Mouse (Mus musculus) megakaryocyte, embryonic 14.5 days (primary cell): ENCODE measurements at regions not wholly inside any gene's neighbourhood (a gene's known extent, or its start where the extent isn't known, plus 50 kb on each side); places are given as distances from the start of the nearest gene placed in this dataset.

Source experiments
- H3K27me3 ChIP-seq: replicated peaks from 2 replicates; pipeline ENCODE3; 2012; ENCODE audit warnings: inconsistent platforms
- H3K36me3 ChIP-seq: replicated peaks from 2 replicates; pipeline ENCODE3; 2012; ENCODE audit warnings: low read length, inconsistent platforms, mixed read lengths
- H3K4me1 ChIP-seq: 2 replicates; pipeline ENCODE4 v1.6.1; 2012; ENCODE audit warnings: inconsistent platforms
- H3K4me3 ChIP-seq: replicated peaks from 2 replicates; pipeline ENCODE3; 2012; ENCODE audit warnings: moderate library complexity, mild to moderate bottlenecking, inconsistent platforms
- H3K9me3 ChIP-seq: 2 replicates; pipeline ENCODE4 v1.6.1; 2012; ENCODE audit warnings: inconsistent platforms
- FLI1 ChIP-seq: IDR thresholded peaks from 2 replicates; pipeline ENCODE4 v1.6.1; 2012; ENCODE audit warnings: low read length, inconsistent platforms, mixed read lengths
- GATA1 ChIP-seq: IDR thresholded peaks from 3 replicates; pipeline ENCODE4 v1.6.1; 2012; ENCODE audit warnings: mixed read lengths, low read length, inconsistent platforms, borderline replicate concordance

DNA sequence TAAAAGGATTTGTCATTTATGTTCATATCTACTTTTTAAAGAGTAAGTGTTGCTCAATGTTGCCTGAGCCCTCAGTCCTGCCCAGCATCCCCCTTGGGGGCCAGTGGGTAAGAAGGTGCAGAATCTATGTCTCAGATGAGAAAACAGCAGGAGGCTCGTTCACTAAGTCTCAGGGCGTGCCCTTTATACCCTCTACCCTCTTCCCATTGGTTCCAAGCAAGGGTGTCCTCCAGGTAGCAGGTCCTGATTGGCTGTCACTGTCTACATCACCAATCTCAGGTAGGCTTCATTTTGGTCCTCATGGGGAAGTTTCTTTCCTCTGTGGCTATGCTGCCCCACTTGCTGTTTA, 420.3 kb downstream of the Basp1 start:
- H3K36me3 ChIP-seq = no peaks in the 10 kb centered on the region
- TF ChIP-seq GATA1 (no peak), FLI1 (no peak)
- no peaks in the 10 kb centered on the region for H3K27me3 ChIP-seq
- H3K9me3 ChIP-seq = no peaks in the 10 kb centered on the region
- H3K4me1 ChIP-seq = no peaks in the 10 kb centered on the region
- no peak overlapping the region for H3K4me3 ChIP-seq

DNA sequence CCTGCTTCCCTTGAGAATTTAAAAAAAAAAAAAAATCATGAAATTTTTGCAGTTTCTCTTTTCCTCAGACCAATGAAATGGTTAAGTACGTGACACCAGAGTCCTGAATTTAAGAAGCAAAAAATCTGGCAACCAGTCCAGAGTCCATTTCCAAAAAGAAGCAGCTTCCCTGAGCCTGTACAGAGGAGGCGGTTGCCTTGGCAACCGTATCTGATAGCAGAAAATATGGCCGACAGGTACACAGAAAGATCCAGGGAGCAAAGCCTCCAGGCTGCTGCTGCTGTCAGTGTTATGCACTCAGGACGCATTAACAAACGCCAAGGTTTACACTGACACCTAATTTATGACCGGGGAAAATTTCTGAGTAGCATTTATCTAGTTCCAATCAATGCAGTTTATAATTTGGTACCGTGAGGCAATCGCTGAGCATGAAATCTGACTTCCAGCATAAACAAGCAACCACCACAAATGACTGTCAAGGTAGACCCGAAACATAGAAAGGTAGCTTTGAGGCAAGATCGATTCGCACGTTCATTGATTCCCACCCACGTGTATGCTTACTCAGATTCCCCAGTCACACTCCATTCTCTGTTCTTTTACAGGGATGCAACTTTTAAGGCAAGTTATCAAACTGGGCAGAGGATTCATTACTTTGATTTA, 420.8 kb downstream of the Basp1 start:
- Histone ChIP-seq H3K4me3 (no peak overlapping the region), H3K36me3 (no peaks in the 10 kb centered on the region), H3K27me3 (no peaks in the 10 kb centered on the region), H3K9me3 (no peaks in the 10 kb centered on the region), H3K4me1 (no peaks in the 10 kb centered on the region)
- TF ChIP-seq FLI1 (no peak), GATA1 (no peak)

DNA sequence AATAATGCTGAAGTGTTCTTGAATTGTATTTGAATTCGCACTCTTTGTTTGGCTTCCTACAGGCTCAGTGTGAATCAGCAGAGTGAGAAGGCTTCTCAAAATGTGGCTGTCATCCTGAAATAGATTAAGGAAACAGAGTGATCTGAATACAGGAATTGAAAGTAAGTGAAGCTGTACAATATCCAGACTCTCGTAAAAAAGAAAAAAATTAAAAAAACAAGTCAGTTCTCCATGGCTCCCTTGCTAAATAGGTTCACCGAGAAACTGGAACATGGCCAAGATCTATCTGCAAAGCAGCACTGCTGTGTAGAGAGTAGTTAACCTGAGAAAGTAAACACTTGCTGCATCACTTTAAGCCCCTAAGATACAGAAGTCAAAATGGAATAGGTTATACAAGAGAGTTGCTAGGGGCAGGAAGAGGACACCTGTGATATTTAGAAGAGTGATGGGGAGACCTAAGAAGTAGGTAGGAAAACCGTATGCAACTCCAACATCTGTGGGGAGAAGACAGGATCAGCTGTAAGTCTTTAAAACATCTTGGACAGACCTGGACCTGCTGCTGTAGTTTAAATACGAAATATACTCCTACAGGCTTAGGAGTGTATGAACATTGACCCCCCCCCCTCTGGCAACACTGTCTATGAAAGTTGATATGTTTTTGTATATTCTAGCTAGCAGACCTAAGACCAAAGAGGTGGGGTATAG, 423.3 kb downstream of the Basp1 start:
- no peak overlapping the region for H3K4me3 ChIP-seq
- H3K4me1 ChIP-seq = no peaks in the 10 kb centered on the region
- H3K36me3 ChIP-seq = no peaks in the 10 kb centered on the region

DNA sequence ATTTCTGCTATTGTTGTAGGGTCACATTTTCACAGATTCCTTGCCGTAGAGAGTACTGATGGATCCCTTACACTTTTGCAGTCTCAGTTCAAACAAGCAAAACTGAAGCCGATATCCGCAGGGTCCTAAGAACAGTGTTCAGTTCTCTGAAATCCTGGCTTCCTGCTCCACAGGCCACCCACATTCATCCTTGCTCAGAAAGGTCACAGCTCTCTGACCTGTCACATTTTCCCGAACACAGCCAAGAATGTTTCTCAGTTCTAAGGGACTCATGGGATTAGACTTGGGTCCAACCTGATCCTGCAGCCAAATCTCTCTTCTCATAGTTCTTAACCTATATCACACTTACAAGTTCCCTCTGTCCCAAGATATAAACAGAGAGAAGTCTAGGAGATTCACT, 432.7 kb downstream of the Basp1 start:
- no peaks in the 10 kb centered on the region for H3K9me3 ChIP-seq
- no peak overlapping the region for H3K4me3 ChIP-seq
- H3K4me1 ChIP-seq = no peaks in the 10 kb centered on the region
- TF ChIP-seq FLI1 (no peak), GATA1 (no peak)
- no peaks in the 10 kb centered on the region for H3K36me3 ChIP-seq
- H3K27me3 ChIP-seq = no peaks in the 10 kb centered on the region

More for the DNA sequence above, 423.3 kb downstream of the Basp1 start:
- Histone ChIP-seq H3K9me3 (no peaks in the 10 kb centered on the region), H3K27me3 (no peaks in the 10 kb centered on the region)
- TF ChIP-seq FLI1 (no peak), GATA1 (no peak)

- TF ChIP-seq FLI1 (no peak), GATA1 (no peak)
- H3K4me1 ChIP-seq = no peaks in the 10 kb centered on the region
- H3K36me3 ChIP-seq = no peaks in the 10 kb centered on the region
- H3K9me3 ChIP-seq = no peaks in the 10 kb centered on the region
- H3K27me3 ChIP-seq = no peaks in the 10 kb centered on the region
- no peak overlapping the region for H3K4me3 ChIP-seq
Observed at GRCm38 (mm10) chr15:24972020-24972419, 441.5 kb downstream of the Basp1 start.

DNA sequence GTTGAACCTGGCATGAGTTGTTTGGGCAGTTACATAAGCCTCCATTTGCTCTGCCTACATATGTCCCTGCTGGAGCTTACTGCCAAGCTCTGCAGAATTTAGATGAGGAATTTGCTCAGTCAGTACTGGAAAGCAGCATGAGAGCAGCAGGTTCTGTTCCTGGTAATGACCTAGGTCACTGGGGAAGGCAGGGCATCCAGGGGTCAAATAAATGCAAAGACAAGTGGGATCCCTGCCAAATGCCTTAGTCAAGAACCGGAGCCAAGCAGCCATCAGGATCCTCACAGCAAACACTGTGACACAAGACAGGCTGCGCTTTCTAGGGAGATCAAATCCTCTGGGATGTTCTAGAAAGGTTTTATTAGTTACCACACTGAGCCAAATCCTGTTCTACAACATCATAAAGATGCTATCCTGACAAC, 444.2 kb downstream of the Basp1 start:
- Histone ChIP-seq H3K4me3 (no peak overlapping the region), H3K9me3 (no peaks in the 10 kb centered on the region), H3K27me3 (no peaks in the 10 kb centered on the region), H3K4me1 (no peaks in the 10 kb centered on the region), H3K36me3 (no peaks in the 10 kb centered on the region)
- TF ChIP-seq GATA1 (no peak), FLI1 (no peak)

- Histone ChIP-seq H3K27me3 (no peaks in the 10 kb centered on the region), H3K4me3 (no peak overlapping the region), H3K4me1 (no peaks in the 10 kb centered on the region), H3K9me3 (no peaks in the 10 kb centered on the region), H3K36me3 (no peaks in the 10 kb centered on the region)
- TF ChIP-seq FLI1 (no peak), GATA1 (no peak)
Observed at GRCm38 (mm10) chr15:24968636-24969317, 444.8 kb downstream of the Basp1 start.

DNA sequence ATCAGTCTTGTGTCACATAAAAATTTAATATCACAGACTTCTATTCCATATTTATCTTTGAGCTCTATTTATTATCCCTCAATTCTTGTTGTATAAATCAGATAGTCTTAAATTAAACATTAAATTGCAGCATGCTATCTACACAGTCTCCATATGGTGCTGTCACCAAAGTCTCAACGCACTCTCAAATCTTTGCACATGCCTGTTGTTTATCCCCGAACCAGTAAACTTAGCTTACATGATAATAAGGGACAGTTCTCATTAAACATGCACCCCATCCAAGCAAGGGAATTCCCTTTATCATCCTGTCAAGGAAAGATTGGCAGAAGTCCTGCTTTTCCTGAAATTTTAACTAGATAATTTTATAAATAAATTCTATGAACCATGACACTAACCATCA, 483.8 kb downstream of the Basp1 start:
- Histone ChIP-seq H3K36me3 (no peaks in the 10 kb centered on the region), H3K27me3 (no peaks in the 10 kb centered on the region), H3K4me3 (no peak overlapping the region), H3K4me1 (no peaks in the 10 kb centered on the region), H3K9me3 (no peaks in the 10 kb centered on the region)
- TF ChIP-seq FLI1 = no peak
- TF ChIP-seq GATA1 = no peak

GRCm38 (mm10) chr15:24911866-24912265, 501.7 kb downstream of the Basp1 start:
- peaks cover 5% of the 10 kb centered on the region; the same call in 1 of the 2 replicates for H3K9me3 ChIP-seq
- TF ChIP-seq FLI1 (no peak), GATA1 (no peak)

DNA sequence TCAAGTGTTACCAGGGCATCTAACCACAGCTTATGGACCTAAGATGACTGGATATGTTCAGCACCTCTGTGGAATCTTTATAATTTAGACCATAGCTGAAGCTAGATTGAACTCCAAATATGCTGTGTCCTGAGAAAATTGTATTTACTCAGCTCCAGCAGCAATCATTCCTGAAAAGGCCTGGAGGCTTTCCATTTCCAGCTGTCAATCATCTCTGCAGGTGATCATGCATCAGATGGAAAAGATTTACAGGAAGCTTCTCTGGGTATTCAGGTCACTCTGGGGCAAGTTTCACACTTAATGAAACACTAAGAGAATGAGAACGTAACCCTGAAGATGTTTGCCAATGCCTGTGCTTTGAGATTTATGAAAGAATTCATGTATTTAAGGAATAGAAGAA, 502.1 kb downstream of the Basp1 start:
- TF ChIP-seq GATA1 (no peak), FLI1 (no peak)
- Histone ChIP-seq H3K9me3 (peaks cover 5% of the 10 kb centered on the region; the same call in 1 of the 2 replicates), H3K4me3 (no peak overlapping the region), H3K36me3 (no peaks in the 10 kb centered on the region), H3K27me3 (no peaks in the 10 kb centered on the region), H3K4me1 (no peaks in the 10 kb centered on the region)

More at GRCm38 (mm10) chr15:24911866-24912265, 501.7 kb downstream of the Basp1 start:
- Histone ChIP-seq H3K27me3 (no peaks in the 10 kb centered on the region), H3K4me3 (no peak overlapping the region), H3K4me1 (no peaks in the 10 kb centered on the region), H3K36me3 (no peaks in the 10 kb centered on the region)
